Mouse (Mus musculus) olfactory bulb, adult 2 months (tissue): ENCODE measurements around the gene Gpr150.

Source experiments
- CTCF ChIP-seq: fragments of 200-500 bp; IDR thresholded peaks from 2 replicates; pipeline ENCODE4 v1.5.1; 2012; ENCODE audit warnings: low read depth, mild to moderate bottlenecking, low read length, moderate library complexity; ENCODE audit not compliant: insufficient read depth
- POLR2A ChIP-seq: fragments of 200-500 bp; IDR thresholded peaks from 2 replicates; pipeline ENCODE4 v1.6.1; 2012; ENCODE audit warnings: mild to moderate bottlenecking, low read depth, low read length, moderate library complexity; ENCODE audit not compliant: insufficient read depth

GRCm38 (mm10) chr13:76059591-76059990 is 2.8 kb upstream of the Gpr150 start:
- TF ChIP-seq CTCF = no peak
- TF ChIP-seq POLR2A = no peak
